Mouse (Mus musculus) MEL (cell line): Measurements from ENCODE around the gene Hck. TPM values are rescaled to one million over a fixed set of nuclear protein-coding genes. Genes with fewer than 3 reads are reported as not detected.

Source experiments
- DNase-seq: peaks from one replicate; pipeline ENCODE4 v3.0.0; 2011; ENCODE audit warnings: low read depth, low spot score
- H3K27ac ChIP-seq: 2 replicates; pipeline ENCODE4 v1.5.1; 2012; ENCODE audit warnings: low read depth, mild to moderate bottlenecking, control low read depth, low read length, moderate library complexity; ENCODE audit not compliant: control insufficient read depth
- H3K27me3 ChIP-seq, 2 experiments: fragments of 150-350 bp in 1 of 2; sonication (generic) in 1 of 2; 2 replicates each; pipeline ENCODE4 v1.6.1; 2012; ENCODE audit warnings: low read length in 2 of 2, mild to moderate bottlenecking in 2 of 2, improper control_type of control experiment in 1 of 2, moderate library complexity in 1 of 2; ENCODE audit not compliant: insufficient read depth in 2 of 2, control insufficient read depth in 1 of 2
- H3K36me3 ChIP-seq, 2 experiments: 2 replicates each; pipeline ENCODE4 v1.6.1; 2012 to 2014; ENCODE audit warnings: low read length in 2 of 2, improper control_type of control experiment in 1 of 2, inconsistent platforms in 1 of 2, mild to moderate bottlenecking in 1 of 2; ENCODE audit not compliant: insufficient read depth in 2 of 2, control insufficient read depth in 1 of 2
- H3K4me1 ChIP-seq, 2 experiments: fragments of 150-350 bp in 1 of 2; sonication (generic) in 1 of 2; 2 replicates each; pipeline ENCODE4 v1.6.1; 2012; ENCODE audit warnings: low read length in 2 of 2, improper control_type of control experiment in 1 of 2, mild to moderate bottlenecking in 1 of 2; ENCODE audit not compliant: insufficient read depth in 2 of 2, control insufficient read depth in 1 of 2
- H3K4me3 ChIP-seq, 2 experiments: fragments of 150-350 bp in 1 of 2; sonication (generic) in 1 of 2; 2 replicates each; pipeline ENCODE4 v1.5.1; 2012; ENCODE audit warnings: low read depth in 2 of 2, low read length in 2 of 2, mild to moderate bottlenecking in 2 of 2, moderate library complexity in 2 of 2, control low read depth in 1 of 2, improper control_type of control experiment in 1 of 2; ENCODE audit not compliant: control insufficient read depth in 1 of 2, insufficient read depth in 1 of 2
- H3K79me2 ChIP-seq: 2 replicates; pipeline ENCODE4 v1.6.1; 2012; ENCODE audit warnings: mild to moderate bottlenecking, low read length, moderate library complexity; ENCODE audit not compliant: control insufficient read depth, poor library complexity, insufficient read depth
- H3K9ac ChIP-seq: 2 replicates; pipeline ENCODE4 v1.6.1; 2012; ENCODE audit warnings: low read depth, mild to moderate bottlenecking, control low read depth, low read length, moderate library complexity; ENCODE audit not compliant: control insufficient read depth, poor library complexity, severe bottlenecking
- H3K9me3 ChIP-seq: fragments of 150-350 bp; sonication (generic); replicated peaks from 2 replicates; pipeline ENCODE4 v1.6.1; 2012; ENCODE audit warnings: mild to moderate bottlenecking, low read length, improper control_type of control experiment, moderate library complexity; ENCODE audit not compliant: insufficient read depth
- CHD1 ChIP-seq: IDR thresholded peaks from 2 replicates; pipeline ENCODE4 v1.6.1; 2012; ENCODE audit warnings: low read depth, mild to moderate bottlenecking, inconsistent platforms, low read length, improper control_type of control experiment
- CTCF ChIP-seq, 3 experiments: IDR thresholded peaks in 2 of 3; conservative IDR thresholded peaks in 1 of 3; 2 replicates each; pipeline ENCODE4 v1.5.1; 2011 to 2012; ENCODE audit warnings: low read length in 3 of 3, low read depth in 2 of 3, mild to moderate bottlenecking in 2 of 3, improper control_type of control experiment in 1 of 3, inconsistent platforms in 1 of 3, mixed read lengths in 1 of 3, moderate library complexity in 1 of 3; ENCODE audit not compliant: control insufficient read depth in 1 of 3, insufficient read depth in 1 of 3, poor library complexity in 1 of 3, severe bottlenecking in 1 of 3
- E2F4 ChIP-seq: IDR thresholded peaks from 2 replicates; pipeline ENCODE4 v1.6.1; 2011; ENCODE audit warnings: low read depth, low read length, improper control_type of control experiment, borderline replicate concordance
- ELF1 ChIP-seq: IDR thresholded peaks from 2 replicates; pipeline ENCODE4 v1.6.1; 2014; ENCODE audit warnings: low read depth, mild to moderate bottlenecking, inconsistent platforms, low read length, improper control_type of control experiment, moderate library complexity
- EP300 ChIP-seq, 2 experiments: IDR thresholded peaks; 2 replicates each; pipeline ENCODE4 v1.6.1; 2011; ENCODE audit warnings: improper control_type of control experiment in 2 of 2, low read length in 2 of 2, low read depth in 1 of 2, mild to moderate bottlenecking in 1 of 2
- ETS1 ChIP-seq: IDR thresholded peaks from 2 replicates; pipeline ENCODE4 v1.6.1; 2012; ENCODE audit warnings: low read depth, mild to moderate bottlenecking, inconsistent platforms, low read length, improper control_type of control experiment, moderate library complexity
- KAT2A ChIP-seq: conservative IDR thresholded peaks from 2 replicates; pipeline ENCODE4 v1.6.1; 2012; ENCODE audit warnings: low read depth, low read length, improper control_type of control experiment, inconsistent platforms
- MAX ChIP-seq: IDR thresholded peaks from 2 replicates; pipeline ENCODE4 v1.6.1; 2011; ENCODE audit warnings: low read length, improper control_type of control experiment
- MEF2A ChIP-seq: IDR thresholded peaks from 2 replicates; pipeline ENCODE4 v1.6.1; 2014; ENCODE audit warnings: low read depth, mild to moderate bottlenecking, inconsistent platforms, low read length, improper control_type of control experiment; ENCODE audit not compliant: poor library complexity, insufficient replicate concordance, severe bottlenecking; ENCODE audit errors: extremely low read depth
- MXI1 ChIP-seq: IDR thresholded peaks from 2 replicates; pipeline ENCODE4 v1.6.1; 2011; ENCODE audit warnings: mild to moderate bottlenecking, low read depth, low read length, improper control_type of control experiment
- MYC ChIP-seq: IDR thresholded peaks from 2 replicates; pipeline ENCODE4 v1.6.1; 2011; ENCODE audit warnings: low read depth, mild to moderate bottlenecking, low read length, improper control_type of control experiment, moderate library complexity
- POLR2AphosphoS2 ChIP-seq: IDR thresholded peaks from 2 replicates; pipeline ENCODE4 v1.6.1; 2011; ENCODE audit warnings: low read length, improper control_type of control experiment
- POLR2AphosphoS5 ChIP-seq: IDR thresholded peaks from 2 replicates; pipeline ENCODE4 v1.6.1; 2012; ENCODE audit warnings: low read depth, borderline replicate concordance, mild to moderate bottlenecking, inconsistent platforms, low read length, moderate library complexity, mixed read lengths
- RAD21 ChIP-seq: IDR thresholded peaks from 2 replicates; pipeline ENCODE4 v1.6.1; 2011; ENCODE audit warnings: mild to moderate bottlenecking, low read depth, low read length, improper control_type of control experiment
- RCOR1 ChIP-seq: IDR thresholded peaks from 2 replicates; pipeline ENCODE4 v1.6.1; 2012; ENCODE audit warnings: low read depth, mild to moderate bottlenecking, inconsistent platforms, low read length, improper control_type of control experiment
- SIN3A ChIP-seq: IDR thresholded peaks from 2 replicates; pipeline ENCODE4 v1.6.1; 2012; ENCODE audit warnings: low read length, improper control_type of control experiment, inconsistent platforms
- SMC3 ChIP-seq: IDR thresholded peaks from 2 replicates; pipeline ENCODE4 v1.6.1; 2011; ENCODE audit warnings: low read depth, low read length, improper control_type of control experiment
- TAL1 ChIP-seq: IDR thresholded peaks from 2 replicates; pipeline ENCODE4 v1.6.1; 2012; ENCODE audit warnings: mild to moderate bottlenecking, inconsistent platforms, low read length, moderate library complexity, mixed read lengths
- TBP ChIP-seq: IDR thresholded peaks from 2 replicates; pipeline ENCODE4 v1.8.0; 2011; ENCODE audit warnings: low read depth, low read length, improper control_type of control experiment
- UBTF ChIP-seq: IDR thresholded peaks from 2 replicates; pipeline ENCODE4 v1.6.1; 2012; ENCODE audit warnings: low read depth, mild to moderate bottlenecking, inconsistent platforms, low read length, improper control_type of control experiment, moderate library complexity, borderline replicate concordance; ENCODE audit not compliant: insufficient read depth
- USF1 ChIP-seq: IDR thresholded peaks from 2 replicates; pipeline ENCODE4 v1.6.1; 2014; ENCODE audit warnings: low read depth, mild to moderate bottlenecking, inconsistent platforms, low read length, improper control_type of control experiment, moderate library complexity
- USF2 ChIP-seq, 2 experiments: IDR thresholded peaks; 2 replicates each; pipeline ENCODE4 v1.6.1; 2011 to 2012; ENCODE audit warnings: improper control_type of control experiment in 2 of 2, low read length in 2 of 2, borderline replicate concordance in 1 of 2, inconsistent platforms in 1 of 2, low read depth in 1 of 2, mild to moderate bottlenecking in 1 of 2; ENCODE audit not compliant: insufficient read depth in 1 of 2
- ZC3H11A ChIP-seq: IDR thresholded peaks from 2 replicates; pipeline ENCODE4 v1.6.1; 2012; ENCODE audit warnings: low read depth, mild to moderate bottlenecking, inconsistent platforms, low read length, improper control_type of control experiment
- ZKSCAN1 ChIP-seq: IDR thresholded peaks from 2 replicates; pipeline ENCODE4 v1.6.1; 2012; ENCODE audit warnings: low read depth, mild to moderate bottlenecking, inconsistent platforms, low read length, improper control_type of control experiment, moderate library complexity
- polyA plus RNA-seq, 2 experiments: library from polyadenylated mRNA; stranded (reverse) in 1 of 2; unstranded in 1 of 2; fragments of >175 nt in 1 of 2; fragments of >200 nt in 1 of 2; gene quantifications; 2 replicates each; pipeline versions ENCODE4 v1.2.1 to v1.2.4; 2012; ENCODE audit warnings: low replicate concordance in 2 of 2, low read depth in 1 of 2; ENCODE audit not compliant: insufficient read length in 2 of 2, insufficient read depth in 1 of 2, missing spikeins in 1 of 2
- total RNA-seq: library from RNA; depleted of rRNA; stranded (reverse); fragments of 300-350 nt; gene quantifications from 2 replicates; pipeline ENCODE4 v1.2.3, GENCODE M21; 2012

The Hck gene
- total and polyA plus RNA-seq, 3 experiments = not detected

DNA sequence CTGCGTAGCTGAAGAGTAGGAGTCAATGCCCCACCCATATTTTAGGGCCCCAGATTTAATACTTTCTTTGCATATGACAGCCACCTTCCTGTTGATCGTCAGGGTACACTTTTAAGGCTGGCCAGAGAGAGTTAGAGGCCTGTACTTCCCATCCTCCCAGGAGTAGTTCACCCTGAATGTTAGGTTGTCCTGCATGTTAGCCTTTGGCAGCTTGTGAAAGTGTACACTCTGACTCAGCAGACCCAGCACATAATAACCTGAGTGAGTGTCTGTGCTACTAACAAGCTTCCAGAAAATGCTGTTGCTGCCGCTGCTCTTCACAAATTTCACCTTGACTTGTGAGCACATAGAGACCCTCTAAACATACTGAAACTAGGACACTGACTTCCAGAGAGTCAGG lies 68.9 kb downstream of the Hck start:
- Histone ChIP-seq H3K36me3 (no peaks in the 10 kb centered on the region), H3K27me3 (no peaks in the 10 kb centered on the region), H3K4me1 (no peaks in the 10 kb centered on the region), H3K79me2 (peaks cover 2% of the 10 kb centered on the region; the same call in 1 of the 2 replicates), H3K27ac (no peak overlapping the region), H3K9ac (no peak overlapping the region), H3K9me3 (no peaks in the 10 kb centered on the region), H3K4me3 (no peak overlapping the region)
- TF ChIP-seq SMC3 = no peak
- TF ChIP-seq TBP = no peak
- no peak for TF ChIP-seq UBTF
- no peak for TF ChIP-seq EP300 (IDR thresholded peaks at IDR 0.05; ENCODE audit: low read depth in 1 of 2, low read length in 2 of 2)
- no peak for TF ChIP-seq TAL1
- no peak for DNase-seq

GRCm38 (mm10) chr2:153179126-153179860 lies 71.0 kb downstream of the Hck start:
- H3K9me3 ChIP-seq = no peaks in the 10 kb centered on the region
- H3K9ac ChIP-seq = no peak overlapping the region
- H3K27ac ChIP-seq = no peak overlapping the region
- DNase-seq = no peak
- H3K4me1 ChIP-seq = no peaks in the 10 kb centered on the region
- TF ChIP-seq RAD21 (no peak), ETS1 (no peak), KAT2A (no peak), E2F4 (no peak), POLR2AphosphoS5 (no peak), RCOR1 (no peak), USF1 (no peak), USF2 (IDR thresholded peaks at IDR 0.05; ENCODE audit: borderline replicate concordance in 1 of 2, insufficient read depth in 1 of 2, low read depth in 1 of 2, low read length in 2 of 2) (no peak), MAX (no peak)
- H3K27me3 ChIP-seq = no peaks in the 10 kb centered on the region
- H3K36me3 ChIP-seq = no peaks in the 10 kb centered on the region
- no peaks in the 10 kb centered on the region; the same call in 1 of the 2 replicates for H3K79me2 ChIP-seq
- H3K4me3 ChIP-seq = no peak overlapping the region

- no peaks in the 10 kb centered on the region for H3K36me3 ChIP-seq
- no peak overlapping the region for H3K9ac ChIP-seq
- no peak overlapping the region for H3K4me3 ChIP-seq
- no peak overlapping the region for H3K27ac ChIP-seq
- H3K9me3 ChIP-seq = no peaks in the 10 kb centered on the region
- no peaks in the 10 kb centered on the region for H3K27me3 ChIP-seq
- H3K4me1 ChIP-seq = no peaks in the 10 kb centered on the region
- H3K79me2 ChIP-seq = no peaks in the 10 kb centered on the region; the same call in 1 of the 2 replicates
- DNase-seq = no peak
- TF ChIP-seq EP300 (IDR thresholded peaks at IDR 0.05; ENCODE audit: low read depth in 1 of 2, low read length in 2 of 2) = no peak
- no peak for TF ChIP-seq TBP
- TF ChIP-seq ZKSCAN1 = no peak
- no peak for TF ChIP-seq TAL1
- no peak for TF ChIP-seq KAT2A
- no peak for TF ChIP-seq MEF2A
- no peak for TF ChIP-seq ELF1
- TF ChIP-seq MXI1 = no peak
- TF ChIP-seq SIN3A = no peak
- no peak for TF ChIP-seq MAX
- TF ChIP-seq ZC3H11A = no peak
- no peak for TF ChIP-seq MYC
- no peak for TF ChIP-seq POLR2AphosphoS2
- TF ChIP-seq CTCF (IDR thresholded peaks at IDR 0.05 in 2 of 3, conservative IDR thresholded peaks at IDR 0.05 in 1 of 3; ENCODE audit: control insufficient read depth in 1 of 3, insufficient read depth in 1 of 3, low read depth in 2 of 3, low read length in 3 of 3, poor library complexity in 1 of 3, severe bottlenecking in 1 of 3) = no peak
- no peak for TF ChIP-seq CHD1
- TF ChIP-seq SMC3 = no peak
Observed at GRCm38 (mm10) chr2:153179961-153180360, 71.7 kb downstream of the Hck start.
